Mouse (Mus musculus) lung, adult 2 months (tissue): ENCODE measurements around the gene Kcnh1.

Experiments
- CTCF ChIP-seq: fragments of 200-500 bp; IDR thresholded peaks from 2 replicates; pipeline ENCODE4 v1.5.1; 2011; ENCODE audit warnings: mild to moderate bottlenecking, low read length, control low read depth; ENCODE audit not compliant: insufficient read depth
- POLR2A ChIP-seq: fragments of 200-500 bp; IDR thresholded peaks from 2 replicates; pipeline ENCODE4 v1.6.1; 2011; ENCODE audit warnings: low read depth, mild to moderate bottlenecking, control low read depth, low read length, borderline replicate concordance; ENCODE audit errors: extremely low read depth

- TF ChIP-seq POLR2A (no peak), CTCF (no peak)
Measured at GRCm38 (mm10) chr1:192207956-192208355, 17.4 kb downstream of the Kcnh1 start.
